Mouse (Mus musculus) heart, postnatal 0 days (tissue): ENCODE data around the gene Wbp1l.

Experiments
- CTCF ChIP-seq: IDR thresholded peaks from 2 replicates; pipeline ENCODE4 v1.5.1; 2016; ENCODE audit warnings: antibody characterized with exemption, control low read depth, low read depth
- EP300 ChIP-seq: IDR thresholded peaks from 2 replicates; pipeline ENCODE4 v1.6.1; 2016; ENCODE audit warnings: antibody characterized with exemption, low read depth

DNA sequence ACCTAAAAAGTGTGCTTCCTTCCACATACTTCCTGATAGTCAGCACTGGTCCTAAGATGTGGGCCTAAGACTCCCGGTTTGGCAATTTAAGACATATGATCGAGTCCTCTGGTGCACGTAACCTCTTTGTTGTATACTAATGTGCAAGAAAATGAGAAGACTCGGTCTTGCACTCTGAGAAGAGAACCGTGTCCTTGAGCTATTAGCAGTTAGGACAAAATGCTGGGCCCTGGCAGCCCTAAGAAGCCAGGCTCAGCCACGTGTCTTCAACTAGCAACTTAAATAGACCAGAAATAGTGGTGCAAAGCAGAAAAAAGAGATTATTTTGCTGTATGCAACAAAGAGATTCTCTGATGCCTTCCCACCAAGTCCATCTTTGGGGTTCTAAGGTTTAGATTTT, 63.9 kb downstream of the Wbp1l start:
- no peak for TF ChIP-seq CTCF
- no peak for TF ChIP-seq EP300
